In genomic region chr11:118428460-118428868, GRCm38 (mm10) we compare ENCODE assay signal across 8 mouse cellular contexts. TPM values are rescaled to one million over a fixed set of nuclear protein-coding genes. Genes with fewer than 3 reads are reported as not detected.
DNase-seq lines count a peak whose midpoint lies in the region; ATAC-seq lines count a peak whose summit lies in the region.
"Had no signal": no experiment of that assay in that cellular context is flagged by ENCODE, and none has a peak within 500 bp of the region (broad histone marks: within the 10 kb centered on the region; RNA-seq: fewer than 3 reads in every experiment).

No protein-coding gene starts in this region.

- peaks cover 20% of the 10 kb centered on the region for H3K4me1 ChIP-seq in neural tube, embryonic 11.5 days (ENCODE audit: control insufficient read depth, insufficient read depth, low read length)
- H3K4me1 ChIP-seq in forebrain, embryonic 16.5 days (replicated peaks; ENCODE audit: control insufficient read depth, insufficient read depth, low read length): peaks cover 38% of the 10 kb centered on the region
- peaks cover 52% of the 10 kb centered on the region for H3K4me1 ChIP-seq in intestine, embryonic 14.5 days (replicated peaks; ENCODE audit: control insufficient read depth, insufficient read depth, low read length)
- peaks cover 66% of the 10 kb centered on the region for H3K4me1 ChIP-seq in neural tube, embryonic 13.5 days (replicated peaks)

- no peak overlapping the region; the same call in 1 of the 2 replicates for H3K9ac ChIP-seq in neural tube, embryonic 11.5 days (ENCODE audit: low read length)
- no peak overlapping the region; the same call in 1 of the 2 replicates for H3K9ac ChIP-seq in forebrain, embryonic 16.5 days (replicated peaks; ENCODE audit: low read depth, low read length)
- H3K9ac ChIP-seq in intestine, embryonic 14.5 days (ENCODE audit: low read length): peak overlapping the region; percentile 41
- peak overlapping the region; percentile 66 for H3K9ac ChIP-seq in neural tube, embryonic 13.5 days

- 7% methylated on average over 11 of the region's 11 CpGs for WGBS in neural tube, embryonic 11.5 days
- 9% methylated on average over 11 of the region's 11 CpGs for WGBS in forebrain, embryonic 16.5 days
- 10% methylated on average over 11 of the region's 11 CpGs for WGBS in intestine, embryonic 14.5 days
- 5% methylated on average over 11 of the region's 11 CpGs for WGBS in neural tube, embryonic 13.5 days

- ATAC-seq in neural tube, embryonic 11.5 days (ENCODE audit: insufficient read depth, low FRiP score, low TSS enrichment): no peak
- ATAC-seq in forebrain, embryonic 16.5 days: no peak
- no peak for ATAC-seq in intestine, embryonic 14.5 days (replicated peaks; ENCODE audit: low FRiP score, low TSS enrichment, low read depth)
- no peak for ATAC-seq in neural tube, embryonic 13.5 days (ENCODE audit: low read depth)

- no peaks in the 10 kb centered on the region for H3K9me3 ChIP-seq in neural tube, embryonic 11.5 days (ENCODE audit: control insufficient read depth, low read length)
- no peaks in the 10 kb centered on the region for H3K9me3 ChIP-seq in forebrain, embryonic 16.5 days (ENCODE audit: control insufficient read depth, low read length)
- no peaks in the 10 kb centered on the region for H3K9me3 ChIP-seq in intestine, embryonic 14.5 days (ENCODE audit: control insufficient read depth, low read length)
- H3K9me3 ChIP-seq in neural tube, embryonic 13.5 days: no peaks in the 10 kb centered on the region

- DNase-seq in neural tube, embryonic 11.5 days (ENCODE audit: low spot score): no peak
- no peak for DNase-seq in neural tube, embryonic 10.5 days (ENCODE audit: extremely low spot score, low spot score)
- peak; percentile 69 for DNase-seq in intestine, embryonic 14.5 days (ENCODE audit: low spot score)
- no peak for DNase-seq in cerebellum, postnatal 25 days
- DNase-seq in cerebellum, postnatal 4 days (ENCODE audit: low spot score in 2 of 2): no peak

- no peak overlapping the region for H3K4me3 ChIP-seq in neural tube, embryonic 11.5 days (ENCODE audit: low read depth, low read length)
- H3K4me3 ChIP-seq in forebrain, embryonic 16.5 days (replicated peaks; ENCODE audit: low read length): peak overlapping the region; percentile 15
- H3K4me3 ChIP-seq in intestine, embryonic 14.5 days (ENCODE audit: low read depth, low read length): peak overlapping the region; percentile 40
- peak overlapping the region; percentile 31 for H3K4me3 ChIP-seq in neural tube, embryonic 13.5 days

- H3K27me3 ChIP-seq in neural tube, embryonic 11.5 days (ENCODE audit: control insufficient read depth, insufficient read depth, low read length): no peaks in the 10 kb centered on the region
- no peaks in the 10 kb centered on the region for H3K27me3 ChIP-seq in forebrain, embryonic 16.5 days (replicated peaks; ENCODE audit: control insufficient read depth, insufficient read depth, low read length)
- H3K27me3 ChIP-seq in intestine, embryonic 14.5 days (replicated peaks; ENCODE audit: control insufficient read depth, insufficient read depth, low read length): no peaks in the 10 kb centered on the region
- peaks cover 11% of the 10 kb centered on the region; the same call in 1 of the 2 replicates for H3K27me3 ChIP-seq in neural tube, embryonic 13.5 days

- peak overlapping the region; percentile 29 for H3K4me2 ChIP-seq in neural tube, embryonic 11.5 days (ENCODE audit: low read depth)
- peak overlapping the region; percentile 25 for H3K4me2 ChIP-seq in forebrain, embryonic 16.5 days (ENCODE audit: low read length)
- peak overlapping the region; percentile 62 for H3K4me2 ChIP-seq in intestine, embryonic 14.5 days (ENCODE audit: low read length)
- peak overlapping the region; percentile 52 for H3K4me2 ChIP-seq in neural tube, embryonic 13.5 days

- no peak overlapping the region for H3K27ac ChIP-seq in neural tube, embryonic 11.5 days (ENCODE audit: low read depth, low read length)
- no peak overlapping the region for H3K27ac ChIP-seq in forebrain, embryonic 16.5 days (ENCODE audit: low read length)
- H3K27ac ChIP-seq in intestine, embryonic 14.5 days (ENCODE audit: low read depth): peak overlapping the region; percentile 82
- peak overlapping the region; percentile 74 for H3K27ac ChIP-seq in neural tube, embryonic 13.5 days (replicated peaks)
- H3K27ac ChIP-seq: macrophage had no signal

- no peaks in the 10 kb centered on the region for H3K36me3 ChIP-seq in neural tube, embryonic 11.5 days (ENCODE audit: control insufficient read depth, insufficient read depth, low read length)
- no peaks in the 10 kb centered on the region for H3K36me3 ChIP-seq in forebrain, embryonic 16.5 days (ENCODE audit: control insufficient read depth, insufficient read depth)
- no peaks in the 10 kb centered on the region for H3K36me3 ChIP-seq in intestine, embryonic 14.5 days (ENCODE audit: control insufficient read depth, insufficient read depth, low read length)
- no peaks in the 10 kb centered on the region for H3K36me3 ChIP-seq in neural tube, embryonic 13.5 days

RNA-seq across cellular contexts. Expression of gene C1qtnf1, which starts 0.5 kb away (rescaled TPM):
- 2.5 TPM in 2 replicates for polyA plus RNA-seq in neural tube, embryonic 11.5 days (2014; fragmentation: Nextera tagmentation; extraction: Ambion mirVana)
- 3.2 and 3.3 TPM in 2 replicates for polyA plus RNA-seq in forebrain, embryonic 16.5 days (2015; fragmentation: Nextera tagmentation; extraction: Ambion mirVana)
- 7.1 and 7.2 TPM in 2 replicates for polyA plus RNA-seq in intestine, embryonic 14.5 days (2014; fragmentation: Nextera tagmentation; extraction: Ambion mirVana)
- polyA plus RNA-seq in neural tube, embryonic 13.5 days (2015; fragmentation: Nextera tagmentation; extraction: Ambion mirVana): 4.4 and 4.8 TPM in 2 replicates

RNA-seq across cellular contexts. Expression of gene Cant1, which starts 9.6 kb away (rescaled TPM):
- polyA plus RNA-seq in neural tube, embryonic 11.5 days (2014; fragmentation: Nextera tagmentation; extraction: Ambion mirVana): 27.7 and 29.4 TPM in 2 replicates
- polyA plus RNA-seq in forebrain, embryonic 16.5 days (2015; fragmentation: Nextera tagmentation; extraction: Ambion mirVana): 26.0 and 27.3 TPM in 2 replicates
- 30.1 and 32.9 TPM in 2 replicates for polyA plus RNA-seq in intestine, embryonic 14.5 days (2014; fragmentation: Nextera tagmentation; extraction: Ambion mirVana)
- polyA plus RNA-seq in neural tube, embryonic 13.5 days (2015; fragmentation: Nextera tagmentation; extraction: Ambion mirVana): 25.7 and 28.2 TPM in 2 replicates

RNA-seq across cellular contexts. Expression of gene Lgals3bp, which starts 26.6 kb away (rescaled TPM):
- polyA plus RNA-seq in neural tube, embryonic 11.5 days (2014; fragmentation: Nextera tagmentation; extraction: Ambion mirVana): 1.7 and 1.9 TPM in 2 replicates
- polyA plus RNA-seq in forebrain, embryonic 16.5 days (2015; fragmentation: Nextera tagmentation; extraction: Ambion mirVana): 2.7 and 2.8 TPM in 2 replicates
- 108 and 120 TPM in 2 replicates for polyA plus RNA-seq in intestine, embryonic 14.5 days (2014; fragmentation: Nextera tagmentation; extraction: Ambion mirVana)
- 2.7 and 4.2 TPM in 2 replicates for polyA plus RNA-seq in neural tube, embryonic 13.5 days (2015; fragmentation: Nextera tagmentation; extraction: Ambion mirVana)

RNA-seq across cellular contexts. Expression of gene Engase, which starts 48.2 kb away (rescaled TPM):
- polyA plus RNA-seq in neural tube, embryonic 11.5 days (2014; fragmentation: Nextera tagmentation; extraction: Ambion mirVana): 6.9 and 7.0 TPM in 2 replicates
- 6.7 and 7.1 TPM in 2 replicates for polyA plus RNA-seq in forebrain, embryonic 16.5 days (2015; fragmentation: Nextera tagmentation; extraction: Ambion mirVana)
- 7.2 and 11.9 TPM in 2 replicates for polyA plus RNA-seq in intestine, embryonic 14.5 days (2014; fragmentation: Nextera tagmentation; extraction: Ambion mirVana)
- 8.1 and 10.0 TPM in 2 replicates for polyA plus RNA-seq in neural tube, embryonic 13.5 days (2015; fragmentation: Nextera tagmentation; extraction: Ambion mirVana)

Comparison
In these comparisons a context has a peak if more than half of its experiments do, and no peak if none do; other contexts are left out.
1. H3K27ac ChIP-seq: peak in intestine, embryonic 14.5 days (single experiment) and neural tube, embryonic 13.5 days (single experiment); none in neural tube, embryonic 11.5 days (single experiment) and forebrain, embryonic 16.5 days (single experiment).
2. H3K9ac ChIP-seq: peak in intestine, embryonic 14.5 days (single experiment) and neural tube, embryonic 13.5 days (single experiment); none in neural tube, embryonic 11.5 days (single experiment) and forebrain, embryonic 16.5 days (single experiment).
3. RNA of gene Lgals3bp, which starts 26.6 kb away (polyA plus RNA-seq): 108 to 120 TPM in intestine, embryonic 14.5 days; 2.7 to 4.2 TPM in neural tube, embryonic 13.5 days, 2.7 to 2.8 TPM in forebrain, embryonic 16.5 days and 1.7 to 1.9 TPM in neural tube, embryonic 11.5 days; every median in the first group is over 10 times any median in the second.
4. Peak in every context shown above with its lines, with median percentiles within 50 percentile points of each other: H3K4me2 ChIP-seq.